Mouse (Mus musculus): ENCODE results near the gene Alox5. TPM values are rescaled to one million over a fixed set of nuclear protein-coding genes. Genes with fewer than 3 reads are reported as not detected.
A peak's percentile ranks its signal among the peaks of the same experiment; 100 is the strongest.

Gene Alox5
- polyA plus RNA-seq, 1 experiment, result 14.0 TPM

DNA sequence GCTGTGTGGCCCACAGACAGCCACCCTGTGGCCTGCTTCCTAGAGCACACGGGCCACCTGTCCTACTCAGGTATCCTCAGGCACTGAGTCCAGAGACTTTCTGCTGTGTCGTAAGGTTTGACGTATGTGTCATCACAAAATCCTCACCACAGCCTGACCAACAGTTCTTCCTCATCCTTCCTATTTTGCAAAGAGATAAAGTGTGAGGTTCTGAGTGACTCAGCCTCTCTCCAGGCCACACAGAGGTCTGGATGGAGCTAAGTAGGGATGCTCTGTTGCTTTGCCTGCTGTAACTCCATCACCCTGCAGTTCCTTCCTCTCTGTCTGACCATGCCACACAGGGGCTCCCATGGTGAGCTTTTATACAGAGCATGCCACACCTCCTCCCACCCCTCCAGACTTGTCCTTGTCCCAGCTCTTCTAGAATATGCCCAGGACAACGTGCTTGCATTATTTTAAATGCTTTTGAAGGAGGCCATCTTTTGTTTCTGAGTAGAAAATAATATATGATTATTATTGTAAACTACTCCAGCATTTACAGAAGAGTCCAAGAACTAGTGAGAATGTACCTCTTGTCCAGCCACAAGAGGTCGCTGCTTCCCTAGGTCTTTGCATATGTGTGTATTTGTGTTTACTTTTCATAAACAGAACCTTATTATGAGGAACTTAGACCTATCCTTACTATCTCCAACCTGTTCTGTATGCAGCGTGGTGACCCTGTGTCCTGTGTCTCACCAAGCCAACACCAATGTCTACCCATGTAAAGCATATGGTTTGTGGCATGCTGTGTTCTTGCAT is 43.3 kb downstream of the Alox5 start:
- DNase-seq (ENCODE audit: low read depth), result no peak

DNA sequence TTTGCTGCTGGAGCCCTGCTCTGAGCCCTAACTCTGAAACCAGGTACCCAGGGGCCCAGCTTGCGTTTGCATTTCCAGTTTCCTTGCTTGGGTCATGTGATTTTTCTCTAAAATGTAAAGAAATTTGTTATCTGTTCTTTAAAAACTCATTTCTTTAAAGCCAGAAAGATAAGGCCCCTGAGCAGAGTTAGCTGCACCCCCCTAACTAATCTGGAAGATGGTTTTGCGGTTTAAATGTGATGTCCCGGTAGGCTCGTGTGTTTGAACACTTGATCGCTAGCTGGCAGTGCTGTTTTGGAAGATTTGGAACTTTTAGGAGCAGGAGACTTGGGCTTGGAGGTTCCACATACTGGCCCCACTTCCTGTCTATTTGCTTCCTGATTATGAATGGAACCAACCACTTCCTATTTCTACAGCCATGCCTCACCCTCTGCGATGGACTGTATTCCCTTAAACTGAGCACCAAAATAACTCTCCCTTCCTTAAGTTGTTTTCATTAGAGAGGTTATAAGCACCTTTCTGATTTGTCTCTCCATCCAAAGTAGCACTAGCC is 44.9 kb downstream of the Alox5 start:
- no peak for DNase-seq (ENCODE audit: low read depth)

DNA sequence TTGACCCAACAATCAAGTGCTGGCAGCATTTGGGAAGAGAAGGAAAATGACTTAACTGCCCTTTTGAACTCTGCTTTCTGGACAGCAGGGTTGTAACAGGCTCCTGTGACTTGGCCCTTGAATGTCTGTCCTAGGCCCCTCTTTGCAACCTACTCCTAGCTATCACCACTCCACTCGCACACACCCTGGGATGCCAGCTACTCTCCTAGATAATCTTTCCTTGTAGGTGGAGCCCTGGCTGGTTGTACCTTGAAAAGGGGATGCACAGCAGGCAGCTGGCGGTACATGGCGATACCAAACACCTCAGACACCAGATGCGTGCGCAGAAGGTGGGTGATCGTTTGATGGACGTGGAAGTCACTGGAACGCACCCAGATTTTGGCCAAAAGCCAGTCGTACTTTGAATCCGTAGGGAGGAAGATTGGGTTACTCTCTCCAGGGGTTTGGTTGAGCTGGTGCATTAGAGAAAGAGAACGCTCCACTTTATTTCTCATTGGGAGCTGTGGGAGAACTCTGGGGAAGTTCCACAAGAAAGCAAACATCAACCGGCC is 45.8 kb downstream of the Alox5 start:
- DNase-seq (ENCODE audit: low read depth), result no peak

DNA sequence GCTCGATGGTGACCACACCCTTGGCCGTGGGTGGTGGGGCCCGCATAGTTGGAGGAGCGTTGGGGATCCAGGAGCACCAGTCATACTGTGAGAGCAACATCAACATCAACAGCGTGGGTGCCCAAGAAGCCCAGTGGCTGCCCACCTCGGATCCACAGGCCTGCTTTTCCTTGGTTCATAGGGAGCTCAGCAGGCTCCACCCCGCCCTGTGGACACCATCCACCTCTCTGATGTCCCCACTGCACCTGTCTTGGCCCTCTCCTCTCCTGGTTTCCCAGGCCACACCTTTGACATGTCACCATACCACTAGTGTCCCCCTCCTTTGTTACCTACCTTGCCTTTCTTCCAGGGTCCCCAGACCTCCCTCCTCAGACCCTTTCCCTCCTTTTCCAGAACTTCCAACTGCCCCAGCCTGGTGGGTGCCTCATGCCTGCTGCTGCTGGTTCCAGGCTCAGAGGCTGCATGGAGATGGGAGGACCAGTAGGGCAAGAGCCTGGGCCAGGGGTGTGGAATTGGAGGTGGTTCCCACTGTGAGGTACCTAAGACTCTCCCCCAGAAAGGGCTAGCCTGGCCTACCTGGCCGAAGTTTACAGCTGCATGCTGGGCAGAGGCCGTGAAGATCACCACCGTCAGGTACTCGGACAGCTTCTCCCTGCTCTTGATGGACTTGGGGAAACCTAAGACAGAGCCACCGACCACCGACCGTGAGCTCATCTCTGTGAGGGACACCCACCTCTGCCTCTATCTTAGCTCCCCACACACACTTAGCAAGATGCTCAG is 48.2 kb downstream of the Alox5 start:
- DNase-seq (ENCODE audit: low read depth), result no peak

DNA sequence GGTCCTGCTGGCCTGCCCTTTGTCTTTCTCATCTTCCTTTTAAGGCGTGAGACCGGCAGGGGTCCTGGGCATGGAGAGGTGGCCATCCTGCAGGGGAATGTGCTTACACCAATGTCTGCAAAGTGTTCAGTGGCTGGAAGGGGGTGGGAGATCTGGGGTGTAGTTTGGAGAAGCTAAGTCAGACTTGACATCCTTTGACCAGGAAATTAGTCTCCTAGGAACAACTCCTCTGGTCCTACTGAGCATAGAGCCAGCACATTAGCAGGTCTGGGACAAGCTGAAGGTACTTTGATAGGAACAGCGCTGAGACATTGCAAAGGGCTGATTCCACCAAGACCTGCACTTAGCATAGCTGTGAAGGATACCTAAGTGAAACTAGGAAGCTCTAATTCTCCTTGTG is 49.3 kb downstream of the Alox5 start:
- no peak for DNase-seq (ENCODE audit: low read depth)

DNA sequence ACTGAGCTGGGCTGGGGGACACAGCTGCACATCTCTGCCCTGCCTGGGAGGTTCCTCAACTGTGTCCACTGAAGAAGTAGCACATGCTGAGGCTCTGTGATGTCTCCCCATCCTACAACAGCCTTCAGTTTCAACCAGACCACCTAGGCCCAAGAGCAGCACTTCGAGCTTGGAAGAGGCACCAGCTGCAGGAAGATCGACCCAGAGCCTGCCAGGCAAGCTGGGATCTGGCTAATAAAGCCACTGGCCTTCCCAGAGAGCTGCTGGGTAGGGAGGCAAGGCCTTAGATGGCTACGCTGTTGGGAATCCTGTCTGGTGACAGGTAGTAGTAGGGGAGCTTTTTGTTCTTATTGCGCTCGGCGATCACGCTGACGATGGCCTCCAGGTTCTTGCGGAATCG is 50.5 kb downstream of the Alox5 start:
- DNase-seq (ENCODE audit: low read depth), result no peak

DNA sequence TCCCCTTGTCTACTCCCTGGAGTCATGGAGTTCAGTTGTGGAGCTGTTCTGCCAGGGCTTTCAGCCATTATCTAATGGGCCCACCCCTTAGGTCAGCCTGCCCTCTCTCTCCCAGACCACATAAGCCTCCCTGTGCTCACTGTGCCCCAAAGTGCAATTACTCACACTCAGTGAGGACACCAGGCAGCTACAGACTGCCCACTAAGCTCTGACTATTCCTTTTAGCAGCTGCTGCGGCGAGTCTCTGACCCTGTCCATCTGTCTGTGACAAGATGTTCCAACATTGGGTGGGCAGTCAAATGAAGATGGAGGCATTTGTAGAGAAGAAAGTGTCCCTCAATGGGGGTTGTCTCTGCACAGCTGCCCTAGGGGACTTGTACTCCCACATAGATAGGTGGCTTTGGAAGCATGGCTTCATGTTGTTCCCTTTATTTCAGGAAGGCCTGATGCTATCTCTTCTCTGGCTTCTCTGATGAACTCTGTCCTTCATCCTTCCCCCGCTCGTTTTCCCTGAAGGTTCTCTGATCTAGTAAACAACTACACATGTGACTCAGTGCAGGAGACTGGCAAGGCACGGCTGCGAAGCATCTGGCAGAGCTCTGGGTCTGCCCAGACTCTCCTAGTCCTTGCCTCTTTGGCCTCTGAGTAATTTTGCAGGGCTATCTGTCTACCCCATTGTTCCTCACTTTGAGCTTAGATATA is 52.9 kb downstream of the Alox5 start:
- peak; percentile 59 for DNase-seq (ENCODE audit: low read depth)

DNA sequence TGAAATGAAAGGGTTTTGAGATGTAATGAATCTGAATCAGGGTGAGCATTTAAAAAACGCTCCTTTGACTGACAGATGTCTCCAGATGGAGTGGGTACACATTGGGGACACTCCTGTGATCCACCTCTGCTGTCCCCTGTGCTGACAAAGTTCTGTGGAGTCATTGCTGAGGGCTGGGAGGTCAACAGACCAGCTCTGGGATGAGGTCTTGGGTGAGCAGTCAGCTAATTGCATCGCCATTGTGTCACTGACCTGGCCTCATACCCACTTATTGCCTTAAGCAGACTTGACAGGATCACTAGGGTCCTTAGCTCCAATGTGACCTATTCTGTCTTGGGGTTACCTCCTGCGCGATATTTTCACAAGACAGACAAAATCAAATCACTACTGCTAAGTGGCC is 53.8 kb downstream of the Alox5 start:
- DNase-seq (ENCODE audit: low read depth), result no peak

DNA sequence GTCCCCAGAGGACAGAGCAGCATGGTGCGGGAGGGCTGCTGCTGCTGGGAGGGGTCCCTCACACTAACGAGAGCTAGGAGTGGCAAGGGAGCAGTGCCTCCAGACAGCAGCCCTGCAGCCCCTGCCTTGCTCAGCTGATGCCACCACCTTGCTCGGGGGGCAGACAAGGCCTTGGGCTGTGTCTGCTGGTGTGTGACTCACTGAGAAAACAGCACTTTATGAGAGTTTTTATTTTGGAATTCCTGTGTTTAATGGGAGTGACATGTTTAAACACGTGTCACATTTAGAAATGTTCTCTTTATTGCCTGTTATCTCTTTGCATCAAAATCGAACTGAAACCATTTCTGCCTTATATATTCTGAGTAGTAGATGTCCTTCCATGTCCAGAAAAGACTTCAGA is 54.3 kb downstream of the Alox5 start:
- DNase-seq (ENCODE audit: low read depth), result no peak

DNA sequence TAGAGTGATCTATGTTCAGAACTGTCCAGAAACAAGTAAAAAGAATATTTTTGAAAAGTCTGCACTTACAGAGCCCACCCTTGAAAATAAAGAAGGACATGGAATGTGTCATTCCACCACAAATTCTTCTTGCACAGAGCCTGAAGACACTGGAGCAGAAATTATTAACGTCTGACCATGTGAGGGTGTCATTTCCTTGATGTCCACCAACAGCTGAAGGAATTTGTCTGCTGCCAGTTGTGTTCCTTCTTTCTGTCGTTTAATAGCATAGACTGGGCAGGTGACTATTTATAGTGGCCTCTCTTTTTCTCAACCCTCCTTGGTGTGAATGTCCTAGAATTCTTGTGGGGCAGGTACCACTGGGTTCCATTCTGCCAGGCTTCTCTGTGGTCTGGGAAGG is 54.8 kb downstream of the Alox5 start:
- DNase-seq (ENCODE audit: low read depth), result no peak

DNA sequence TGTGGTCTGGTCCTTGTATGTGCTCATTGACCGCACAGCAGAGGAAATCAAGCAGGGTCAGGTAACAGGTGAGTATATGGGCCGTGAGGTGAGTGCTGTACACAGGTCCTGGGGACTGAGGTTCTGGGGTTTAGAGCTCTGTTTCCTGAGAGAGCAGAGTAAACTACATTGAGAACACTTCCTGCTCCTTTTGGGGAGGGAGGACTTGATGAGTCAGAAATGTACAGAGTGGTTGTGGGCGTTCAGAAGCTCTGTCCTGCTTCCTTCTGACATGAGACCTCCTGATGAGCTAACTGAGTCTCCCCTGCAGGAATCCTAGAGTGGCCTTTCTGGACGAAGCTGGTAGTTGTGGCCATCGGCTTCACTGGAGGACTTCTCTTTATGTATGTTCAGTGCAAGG is 55.3 kb downstream of the Alox5 start:
- DNase-seq (ENCODE audit: low read depth), result no peak

DNA sequence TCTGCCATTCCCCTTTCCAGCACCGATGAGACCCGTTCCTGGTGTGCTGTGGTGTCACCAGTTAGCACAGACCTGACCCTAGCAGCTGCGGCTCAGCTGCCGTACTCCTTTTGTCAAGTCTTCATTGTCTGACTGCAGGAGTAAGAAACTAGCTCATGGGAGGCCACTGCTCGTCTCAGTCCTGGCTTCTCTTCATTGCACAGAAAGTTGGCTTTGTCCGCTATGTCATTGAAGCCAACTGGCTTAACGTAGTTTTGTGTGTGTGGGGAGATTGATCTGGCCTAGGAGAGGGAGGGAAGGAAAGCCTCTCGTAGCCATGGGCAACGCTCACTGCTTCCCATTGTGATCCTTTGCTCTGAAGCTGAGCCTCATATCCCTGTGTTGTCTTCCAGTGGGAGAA is 55.7 kb downstream of the Alox5 start:
- no peak for DNase-seq (ENCODE audit: low read depth)

DNA sequence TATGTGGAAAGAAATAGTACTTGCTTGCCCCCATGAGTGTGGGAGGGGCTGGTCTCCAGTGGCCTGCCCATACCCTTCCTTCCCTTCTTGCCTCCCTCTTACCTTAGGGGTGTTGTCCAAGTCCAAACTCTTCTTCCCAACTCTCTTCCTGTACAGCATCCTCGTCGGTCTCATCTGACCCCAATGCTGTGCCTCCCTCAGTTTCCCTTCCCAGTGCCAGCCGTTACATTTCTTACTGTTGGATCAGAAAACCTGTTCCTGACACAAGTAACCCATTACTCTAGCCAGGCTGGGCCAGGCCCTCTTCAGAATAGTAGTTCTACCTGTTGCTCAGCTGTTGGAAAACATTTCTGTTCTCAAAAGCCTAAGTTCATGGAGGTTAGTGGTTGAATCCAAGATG is 58.6 kb downstream of the Alox5 start:
- no peak for DNase-seq (ENCODE audit: low read depth)

DNA sequence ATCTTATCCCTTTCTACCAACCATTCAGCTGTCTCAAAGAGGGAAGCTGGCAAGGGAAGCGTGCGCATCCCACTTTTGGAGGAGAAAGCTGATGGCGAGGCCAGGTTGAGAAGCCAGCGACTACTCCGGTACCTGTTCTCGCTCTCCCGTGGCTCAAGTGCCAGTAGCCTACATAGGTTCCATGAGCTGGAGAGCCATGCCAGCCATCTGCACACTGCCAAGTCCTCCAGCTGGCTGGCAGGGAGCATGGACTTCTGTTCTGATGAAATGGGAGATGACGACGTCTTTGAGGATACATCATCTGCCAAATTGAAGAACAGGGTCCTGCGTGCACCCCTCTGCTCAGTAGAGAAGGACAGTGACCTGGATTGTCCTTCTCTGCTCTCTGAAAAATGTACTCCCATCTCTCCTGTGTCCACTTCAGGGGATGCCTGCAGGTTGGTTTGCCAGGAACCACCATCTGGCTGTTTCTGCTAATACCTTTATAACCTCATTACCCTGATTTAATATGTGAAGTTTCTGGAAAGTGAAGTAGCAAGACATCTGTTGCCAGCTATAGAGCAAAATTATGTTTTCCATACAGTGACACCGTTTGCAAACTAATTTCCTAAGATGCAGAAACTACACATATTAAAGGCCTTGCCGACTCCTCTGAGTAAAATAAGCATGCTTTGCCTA is 59.1 kb downstream of the Alox5 start:
- no peak for DNase-seq (ENCODE audit: low read depth)

DNA sequence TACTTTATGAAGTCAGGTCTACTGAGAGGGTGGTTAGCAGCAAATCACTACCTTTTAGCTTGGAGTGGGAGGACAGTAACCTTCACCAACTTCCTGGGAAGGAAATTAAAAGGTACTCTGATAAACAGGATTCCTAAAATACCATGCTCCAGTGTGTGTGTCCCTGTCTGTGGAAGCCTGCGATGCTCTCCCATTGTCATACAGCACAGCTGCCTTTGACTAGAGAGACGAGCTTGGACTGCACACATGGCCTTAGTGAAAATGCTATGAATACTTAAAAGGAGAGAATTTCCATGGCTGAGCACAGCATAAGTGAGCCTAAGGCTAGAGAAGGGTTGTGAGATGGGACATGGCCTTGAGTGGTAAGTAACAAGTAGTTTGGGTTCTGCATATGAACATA is 62.8 kb downstream of the Alox5 start:
- DNase-seq (ENCODE audit: low read depth), result no peak

DNA sequence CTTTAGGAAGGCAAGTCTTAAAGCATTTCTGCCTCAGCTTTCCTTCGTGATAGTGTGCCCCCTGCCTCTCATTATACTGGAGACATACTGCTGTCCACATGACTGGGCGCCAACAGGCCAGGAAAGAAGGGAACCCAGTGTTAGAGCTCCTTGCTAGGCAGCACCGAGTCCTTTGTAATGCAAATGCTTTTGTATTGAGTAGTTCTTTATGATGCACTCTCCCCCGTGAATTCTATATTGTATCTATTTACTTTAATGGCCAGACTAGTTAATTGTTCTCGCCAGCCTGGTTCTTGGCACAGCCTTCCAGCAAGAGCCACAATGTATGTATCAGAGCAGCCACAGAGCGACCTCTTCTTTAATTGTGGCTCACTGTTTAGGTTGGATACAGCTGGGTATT is 63.4 kb downstream of the Alox5 start:
- DNase-seq (ENCODE audit: low read depth), result no peak

DNA sequence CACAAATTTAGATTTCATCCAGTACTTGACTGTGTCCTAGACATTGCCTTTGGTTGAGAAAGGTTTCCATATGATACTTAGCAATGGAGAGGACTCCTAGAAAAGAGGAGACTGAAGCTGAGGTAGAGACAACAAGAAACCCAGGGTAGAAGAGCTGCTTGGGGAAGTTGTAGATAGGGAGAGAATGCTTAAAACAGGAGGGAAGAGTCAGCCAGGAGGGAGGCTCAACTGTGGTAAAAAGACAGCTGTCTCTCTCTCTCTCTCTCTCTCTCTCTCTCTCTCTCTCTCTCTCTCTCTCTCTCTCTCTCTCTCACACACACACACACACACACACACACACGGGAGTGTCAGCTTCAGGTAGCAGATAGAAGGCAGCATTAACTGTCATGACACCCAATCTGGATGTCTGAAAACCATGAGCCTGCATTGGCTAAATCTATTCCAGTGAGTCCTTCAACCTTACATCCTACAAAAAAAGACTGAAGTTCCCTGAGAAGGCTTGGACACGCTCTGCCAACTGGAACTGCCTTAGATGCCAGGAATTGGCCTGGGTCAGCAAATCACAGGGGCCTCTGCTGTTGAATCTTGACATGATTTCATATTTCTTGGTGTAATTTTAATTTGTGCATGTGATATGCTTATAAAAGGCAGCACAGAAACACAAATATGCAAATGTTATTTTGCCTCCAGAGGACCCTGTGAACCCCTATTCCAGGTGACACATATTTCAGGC is 65.9 kb downstream of the Alox5 start:
- DNase-seq (ENCODE audit: low read depth), result no peak

DNA sequence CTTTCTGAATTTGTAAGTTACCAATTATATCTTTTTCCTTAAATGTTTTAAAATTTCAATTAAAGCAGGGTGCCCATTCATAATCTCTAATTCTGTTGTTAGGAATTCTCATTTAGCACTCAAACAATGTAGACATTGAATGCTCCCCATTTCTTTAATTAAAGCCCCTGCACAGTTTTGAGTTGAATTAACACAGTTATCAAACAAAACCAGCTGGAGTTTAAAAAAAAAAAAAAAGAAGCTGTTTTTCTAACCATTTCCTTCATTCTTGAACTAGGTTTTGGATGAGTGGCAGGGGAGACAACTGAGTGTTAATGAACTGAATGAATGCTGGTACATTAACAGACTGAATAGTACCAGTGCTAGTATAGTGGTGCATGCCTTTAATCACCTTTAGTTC is 71.5 kb downstream of the Alox5 start:
- DNase-seq (ENCODE audit: low read depth), result no peak

DNA sequence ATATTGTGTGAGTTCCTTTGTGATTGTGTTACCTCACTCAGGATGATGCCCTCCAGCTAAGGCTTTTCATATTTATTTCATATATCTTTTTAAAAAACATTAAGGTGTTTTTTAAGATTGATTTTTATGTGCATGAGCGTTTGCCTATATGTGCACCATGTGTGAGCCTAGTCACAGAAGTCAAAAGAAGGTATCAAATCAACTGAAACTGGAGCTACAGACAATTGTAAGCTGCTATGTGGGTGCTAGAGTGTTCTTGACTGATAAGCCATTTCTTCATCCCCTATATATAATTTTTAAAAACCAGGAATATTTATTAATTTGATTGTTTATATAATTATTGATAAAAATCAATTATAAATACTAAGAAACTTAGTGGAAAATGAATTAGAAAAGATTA is 72.9 kb downstream of the Alox5 start:
- no peak for DNase-seq (ENCODE audit: low read depth)

DNA sequence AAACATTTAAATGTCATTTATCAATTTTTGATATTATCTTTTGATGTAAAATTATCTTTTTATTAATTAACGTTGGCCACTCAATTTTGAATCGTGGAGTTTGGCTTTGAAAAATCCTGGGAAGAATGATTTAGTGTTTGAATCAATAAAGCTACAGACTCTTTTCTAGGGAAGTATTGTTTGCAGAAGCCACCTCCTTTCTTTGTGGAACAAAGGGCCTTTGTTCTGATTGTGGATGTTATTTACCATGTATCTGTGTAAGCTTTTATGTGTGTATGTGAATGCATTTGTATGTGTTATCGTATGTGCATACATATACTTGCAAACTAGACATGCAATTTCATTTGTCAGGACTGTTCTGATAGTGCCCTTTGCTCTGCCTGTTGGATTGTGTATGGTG is 74.5 kb downstream of the Alox5 start:
- no peak for DNase-seq (ENCODE audit: low read depth)

DNA sequence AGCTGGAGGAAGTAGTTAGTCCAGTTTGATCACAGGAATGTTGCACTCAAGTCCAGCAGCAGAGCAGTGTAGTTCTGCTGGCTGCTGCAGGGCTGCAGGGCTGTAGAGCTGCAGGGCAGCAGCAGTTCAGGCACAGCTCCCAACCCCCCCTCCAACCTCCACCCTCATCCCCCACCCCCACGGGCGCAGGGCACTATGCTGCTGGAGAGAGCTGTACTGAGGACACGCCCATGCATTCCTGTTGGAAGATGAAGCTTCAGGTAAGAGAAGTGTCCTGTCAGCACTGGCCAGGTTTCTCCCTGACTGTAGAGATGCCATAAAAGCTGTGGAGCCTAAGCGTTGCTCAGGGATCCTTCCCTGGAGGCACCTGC is 74.9 kb downstream of the Alox5 start:
- no peak for DNase-seq (ENCODE audit: low read depth)

Data from gonadal fat pad, adult 2 months (tissue).